Mouse (Mus musculus) heart, embryonic 14.5 days (tissue): ENCODE data around the gene Nav1. TPM values are rescaled to one million over a fixed set of nuclear protein-coding genes. Genes with fewer than 3 reads are reported as not detected.
"Not testable (repeated sequence)": the region's sequence is repeated elsewhere in the genome, so short reads cannot be mapped to it uniquely, and the experiment has no call there.

Experiments
- ATAC-seq: fragments of 200-750 bp; cut with Nextera tagmentation; 2 replicates; pipeline ENCODE4 v1.8.0; 2017; ENCODE audit warnings: low read depth, moderate TSS enrichment; ENCODE audit not compliant: insufficient number of reproducible peaks, insufficient read depth, low FRiP score
- H3K27ac ChIP-seq, 2 experiments: fragments of 200-500 bp in 1 of 2; fragments of 300-500 bp in 1 of 2; sonication (generic) in 1 of 2; replicated peaks in 1 of 2; 2 replicates each; pipeline ENCODE4 v1.5.1; 2012 to 2014; ENCODE audit warnings: low read depth in 2 of 2, low read length in 2 of 2, control low read depth in 1 of 2, mild to moderate bottlenecking in 1 of 2, mixed read lengths in 1 of 2; ENCODE audit not compliant: control insufficient read depth in 1 of 2, insufficient read depth in 1 of 2
- H3K27me3 ChIP-seq: fragments of 300-500 bp; sonication (generic); 2 replicates; pipeline ENCODE4 v1.6.1; 2014; ENCODE audit warnings: mild to moderate bottlenecking, low read length, control low read depth; ENCODE audit not compliant: control insufficient read depth, insufficient read depth
- H3K36me3 ChIP-seq: fragments of 300-500 bp; sonication (generic); 2 replicates; pipeline ENCODE4 v1.6.1; 2014; ENCODE audit warnings: mild to moderate bottlenecking, control low read depth, low read length, mixed read lengths; ENCODE audit not compliant: control insufficient read depth, insufficient read depth
- H3K4me1 ChIP-seq, 2 experiments: fragments of 200-500 bp in 1 of 2; fragments of 300-500 bp in 1 of 2; sonication (generic) in 1 of 2; 2 replicates each; pipeline ENCODE4 v1.6.1; 2012 to 2014; ENCODE audit warnings: low read length in 2 of 2, control low read depth in 1 of 2, mixed read lengths in 1 of 2; ENCODE audit not compliant: control insufficient read depth in 2 of 2, insufficient read depth in 2 of 2
- H3K4me2 ChIP-seq: fragments of 300-500 bp; sonication (generic); 2 replicates; pipeline ENCODE4 v1.6.1; 2014; ENCODE audit warnings: mild to moderate bottlenecking, low read length
- H3K4me3 ChIP-seq, 2 experiments: fragments of 200-500 bp in 1 of 2; fragments of 300-500 bp in 1 of 2; sonication (generic) in 1 of 2; 2 replicates each; pipeline ENCODE4 v1.5.1; 2012 to 2014; ENCODE audit warnings: low read length in 2 of 2, mild to moderate bottlenecking in 2 of 2, control low read depth in 1 of 2, low read depth in 1 of 2, moderate library complexity in 1 of 2; ENCODE audit not compliant: control insufficient read depth in 1 of 2, insufficient read depth in 1 of 2
- H3K9ac ChIP-seq: fragments of 300-500 bp; sonication (generic); 2 replicates; pipeline ENCODE4 v1.6.1; 2014; ENCODE audit warnings: mild to moderate bottlenecking, low read length
- H3K9me3 ChIP-seq: fragments of 300-500 bp; sonication (generic); 2 replicates; pipeline ENCODE4 v1.6.1; 2016; ENCODE audit warnings: low read length, control low read depth; ENCODE audit not compliant: control insufficient read depth
- WGBS: fragments of 180-500 bp; shearing (Covaris S2); extraction: QIAGEN DNeasy Blood & Tissue Kit; methylation state at CpG from one replicate; pipeline ENCODE4 v1.1.7; 2014; 5-methylcytosine and 5-hydroxymethylcytosine counted together
- polyA plus RNA-seq: library from polyadenylated mRNA; unstranded; fragments of >200 nt; fragmentation: Nextera tagmentation; extraction: Ambion mirVana; gene quantifications from 2 replicates; pipeline ENCODE4 v1.2.1, GENCODE M21; 2014

Nav1 gene
- polyA plus RNA-seq, 1 experiment from 2014 or later: 28.0 TPM

- H3K27me3 ChIP-seq: no peaks in the 10 kb centered on the region
- no peaks in the 10 kb centered on the region for H3K9me3 ChIP-seq
- ATAC-seq: no peak
- H3K36me3 ChIP-seq: peaks cover 18% of the 10 kb centered on the region
- 0 out of 4 replicates have a peak overlapping the region, but pooled peaks of 1 of the 2 experiments have one; percentile 3 for H3K27ac ChIP-seq
- H3K4me2 ChIP-seq: no peak overlapping the region
- WGBS: 51% methylated on average over 6 of the region's 6 CpGs
- H3K4me3 ChIP-seq: no peak overlapping the region
- no peak overlapping the region for H3K9ac ChIP-seq
- peaks cover 22 to 73% of the 10 kb centered on the region in 2 experiments for H3K4me1 ChIP-seq
Observed at GRCm38 (mm10) chr1:135493862-135494261, 113.2 kb downstream of the Nav1 start.

GRCm38 (mm10) chr1:135492406-135492805, 114.7 kb downstream of the Nav1 start:
- WGBS: 62% methylated on average over 10 of the region's 10 CpGs
- Histone ChIP-seq H3K9ac (no peak overlapping the region), H3K4me2 (no peak overlapping the region), H3K9me3 (no peaks in the 10 kb centered on the region), H3K27ac (no peak overlapping the region), H3K4me1 (peaks cover 17 to 59% of the 10 kb centered on the region in 2 experiments), H3K36me3 (peaks cover 16% of the 10 kb centered on the region), H3K27me3 (no peaks in the 10 kb centered on the region), H3K4me3 (no peak overlapping the region)
- no peak for ATAC-seq

DNA sequence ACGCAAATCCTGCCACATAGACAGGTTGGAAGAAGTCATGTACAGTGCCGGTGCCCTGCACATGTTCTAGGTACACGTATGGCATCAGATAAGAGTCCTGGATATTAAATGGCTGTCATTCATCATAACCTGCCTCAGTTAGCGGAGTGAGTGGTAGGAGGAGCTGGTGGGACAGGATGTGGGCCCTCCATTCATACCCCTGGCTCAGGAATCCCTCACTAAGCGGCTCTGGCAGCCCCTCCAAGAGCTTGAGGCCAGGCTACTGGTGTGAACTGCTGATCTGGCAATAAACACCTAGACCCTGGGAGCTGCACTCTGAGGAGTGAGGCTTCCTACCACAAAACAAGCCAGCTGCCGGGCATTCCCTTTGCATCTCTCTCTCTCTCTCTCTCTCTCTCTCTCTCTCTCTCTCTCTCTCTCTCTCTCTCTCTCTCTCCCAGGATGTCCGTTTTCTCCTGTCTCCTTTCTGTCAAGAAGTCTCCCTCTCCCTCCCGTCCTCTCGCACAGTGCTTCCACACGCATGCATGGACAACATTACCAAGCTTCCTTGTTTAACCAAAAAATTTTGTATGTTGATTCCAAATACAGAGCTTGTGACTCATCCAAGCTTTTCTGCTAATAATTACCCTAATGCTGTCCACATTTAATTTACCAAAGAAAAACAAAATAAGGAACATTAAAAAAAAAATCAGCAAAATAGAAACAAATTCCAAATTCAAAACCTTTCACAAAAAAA, 116.0 kb downstream of the Nav1 start:
- no peaks in the 10 kb centered on the region for H3K27me3 ChIP-seq
- peak overlapping the region; percentile 27 for H3K9ac ChIP-seq
- peaks cover 16% of the 10 kb centered on the region for H3K36me3 ChIP-seq
- H3K4me1 ChIP-seq: peaks cover 17 to 53% of the 10 kb centered on the region in 2 experiments
- ATAC-seq: no peak
- H3K27ac ChIP-seq: peak overlapping the region in 1 of 2 experiments; percentile 44; a peak in 1 of 4 replicates
- no peak overlapping the region for H3K4me3 ChIP-seq
- 35% methylated on average over 10 of the region's 10 CpGs for WGBS
- no peaks in the 10 kb centered on the region for H3K9me3 ChIP-seq
- no peak overlapping the region for H3K4me2 ChIP-seq

DNA sequence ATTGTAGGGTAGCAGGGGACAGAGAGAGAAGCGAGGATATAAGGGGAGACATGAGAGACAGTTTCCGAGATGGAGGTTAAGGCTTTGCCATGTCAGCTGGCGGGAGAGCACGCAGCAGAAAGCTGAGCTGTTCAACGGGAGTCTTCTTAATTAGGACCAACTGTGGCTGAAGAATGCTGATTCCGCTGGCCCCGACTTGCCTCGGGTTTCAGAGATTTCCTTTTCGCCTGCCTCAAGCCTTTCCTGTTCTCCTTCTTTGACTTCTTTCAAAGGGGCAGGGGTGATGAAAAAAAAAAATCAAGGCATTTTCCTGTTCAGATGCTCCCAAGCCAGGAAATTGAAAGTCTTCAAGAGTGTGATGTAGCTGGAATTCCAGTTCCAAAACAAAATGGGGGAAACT, 118.2 kb downstream of the Nav1 start:
- peaks cover 14 to 35% of the 10 kb centered on the region in 2 experiments for H3K4me1 ChIP-seq
- H3K27me3 ChIP-seq: no peaks in the 10 kb centered on the region
- H3K9me3 ChIP-seq: no peaks in the 10 kb centered on the region
- H3K36me3 ChIP-seq: peaks cover 21% of the 10 kb centered on the region
- H3K4me3 ChIP-seq: no peak overlapping the region
- no peak overlapping the region for H3K27ac ChIP-seq
- no peak overlapping the region for H3K4me2 ChIP-seq
- ATAC-seq: no peak
- 60% methylated on average over 9 of the region's 9 CpGs for WGBS
- no peak overlapping the region for H3K9ac ChIP-seq

- WGBS: 84% methylated on average over 7 of the region's 7 CpGs
- peak overlapping the region in 1 of 2 experiments; percentile 33; a peak in 1 of 4 replicates for H3K27ac ChIP-seq
Observed at GRCm38 (mm10) chr1:135485179-135485578, 121.9 kb downstream of the Nav1 start.

GRCm38 (mm10) chr1:135484503-135485051, 122.5 kb downstream of the Nav1 start:
- WGBS: 90% methylated on average over 8 of the region's 9 CpGs
- not testable (repeated sequence) for H3K4me2 ChIP-seq, H3K9me3 ChIP-seq, H3K27me3 ChIP-seq, H3K4me3 ChIP-seq, H3K9ac ChIP-seq, ATAC-seq
- H3K36me3 ChIP-seq: peaks cover 29% of the 10 kb centered on the region
- H3K27ac ChIP-seq: peak overlapping the region in 1 of 2 experiments; percentile 33; a peak in 1 of 4 replicates
- H3K4me1 ChIP-seq: peaks cover 12 to 29% of the 10 kb centered on the region in 2 experiments

More at GRCm38 (mm10) chr1:135485179-135485578, 121.9 kb downstream of the Nav1 start:
- no peak for ATAC-seq
- Histone ChIP-seq H3K4me3 (no peak overlapping the region), H3K9ac (no peak overlapping the region), H3K4me1 (peaks cover 9 to 26% of the 10 kb centered on the region in 2 experiments), H3K9me3 (no peaks in the 10 kb centered on the region), H3K27me3 (no peaks in the 10 kb centered on the region), H3K4me2 (no peak overlapping the region), H3K36me3 (peaks cover 29% of the 10 kb centered on the region)

DNA sequence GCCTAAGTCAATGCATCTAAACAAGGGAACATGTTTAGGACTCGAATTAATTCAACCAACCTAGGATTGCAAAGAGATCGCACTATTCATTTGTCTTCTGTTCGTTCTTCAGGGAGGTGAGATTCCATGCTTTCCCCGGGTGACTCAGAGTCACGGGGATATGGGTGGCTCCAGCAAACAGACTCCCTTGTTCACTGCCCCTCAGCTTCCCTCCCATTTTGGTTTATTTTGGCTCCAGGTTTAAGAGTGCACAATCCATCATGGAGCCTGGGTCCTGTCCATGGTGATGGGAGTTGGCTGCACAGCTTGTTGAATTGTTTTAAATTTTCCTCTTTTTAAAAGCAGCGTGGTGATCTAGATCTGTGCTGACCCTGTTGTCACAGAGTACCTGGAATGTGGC, 123.1 kb downstream of the Nav1 start:
- WGBS: 90% methylated on average over 6 of the region's 6 CpGs
- peaks cover 12 to 35% of the 10 kb centered on the region in 2 experiments for H3K4me1 ChIP-seq
- peaks cover 29% of the 10 kb centered on the region for H3K36me3 ChIP-seq
- H3K27ac ChIP-seq: no peak overlapping the region
- no peak overlapping the region for H3K4me2 ChIP-seq
- H3K4me3 ChIP-seq: no peak overlapping the region
- no peak for ATAC-seq
- no peaks in the 10 kb centered on the region for H3K27me3 ChIP-seq
- H3K9ac ChIP-seq: no peak overlapping the region
- H3K9me3 ChIP-seq: no peaks in the 10 kb centered on the region
